Mouse (Mus musculus): ENCODE data around the gene Cs. TPM values are rescaled to one million over a fixed set of nuclear protein-coding genes. Genes with fewer than 3 reads are reported as not detected.

Cs gene
- polyA plus RNA-seq, 1 experiment = 58.8 TPM

DNA sequence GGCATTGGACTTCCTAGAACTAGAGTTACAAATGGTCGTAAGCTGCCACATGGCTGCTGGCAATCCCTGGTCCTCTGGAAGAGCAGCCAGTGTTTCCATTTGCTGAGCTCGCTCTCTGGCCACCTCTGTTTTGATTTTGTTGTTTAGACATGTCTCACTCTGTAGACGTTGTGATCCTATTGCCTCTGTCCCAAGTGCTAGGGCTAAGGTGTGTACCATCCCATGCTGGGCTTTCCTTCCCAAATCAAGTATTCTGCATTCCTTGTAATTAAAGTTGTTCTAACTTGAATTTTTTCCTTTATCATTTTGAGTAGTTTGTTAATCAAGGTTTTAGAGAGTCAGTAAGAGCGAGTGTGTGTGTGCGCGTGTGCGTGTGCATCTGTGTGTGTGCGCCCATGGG, 10.0 kb downstream of the Cs start:
- no peaks in the 10 kb centered on the region for H3K27me3 ChIP-seq (ENCODE audit: control insufficient read depth, insufficient read depth, low read length)
- H3K27ac ChIP-seq (ENCODE audit: control insufficient read depth, insufficient read depth, low read depth, low read length) = no peak overlapping the region
- H3K36me3 ChIP-seq (ENCODE audit: control insufficient read depth, insufficient read depth, low read length) = peaks cover 3% of the 10 kb centered on the region; the same call in 1 of the 2 replicates
- no peaks in the 10 kb centered on the region; the same call in 1 of the 2 replicates for H3K4me1 ChIP-seq (ENCODE audit: control insufficient read depth, insufficient read depth, low read length)
- H3K4me3 ChIP-seq (ENCODE audit: control insufficient read depth, low read depth, low read length) = no peak overlapping the region
- no peak for TF ChIP-seq POLR2A (IDR thresholded peaks at IDR 0.05; ENCODE audit: control insufficient read depth, low read depth, low read length)
- no peak for TF ChIP-seq CTCF (IDR thresholded peaks at IDR 0.05; ENCODE audit: control insufficient read depth, insufficient read depth, insufficient replicate concordance, low read depth, low read length)

DNA sequence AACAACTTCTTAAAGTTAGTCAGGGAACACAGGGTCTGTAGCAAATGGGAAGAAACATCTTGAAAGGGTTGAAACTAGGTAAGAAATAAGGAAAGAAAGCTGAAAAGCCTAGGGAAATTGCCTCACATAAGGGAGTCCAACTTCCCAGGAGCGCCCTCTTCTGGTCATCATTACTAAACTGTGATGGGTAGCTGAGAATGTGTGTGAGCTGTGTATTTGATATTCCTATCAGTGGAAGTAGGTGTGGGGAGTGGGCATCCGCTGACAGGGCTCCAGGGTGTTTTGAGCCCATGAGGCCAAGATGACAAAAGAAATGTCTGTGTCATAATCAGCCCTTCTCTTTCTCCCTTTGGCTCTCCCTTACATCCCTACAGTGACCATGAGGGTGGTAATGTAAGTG, 21.3 kb downstream of the Cs start:
- Histone ChIP-seq H3K27me3 (ENCODE audit: control insufficient read depth, insufficient read depth, low read length) (no peaks in the 10 kb centered on the region), H3K27ac (ENCODE audit: control insufficient read depth, insufficient read depth, low read depth, low read length) (no peak overlapping the region), H3K4me1 (ENCODE audit: control insufficient read depth, insufficient read depth, low read length) (no peaks in the 10 kb centered on the region), H3K4me3 (ENCODE audit: control insufficient read depth, low read depth, low read length) (no peak overlapping the region), H3K36me3 (ENCODE audit: control insufficient read depth, insufficient read depth, low read length) (peaks cover 5% of the 10 kb centered on the region; the same call in 1 of the 2 replicates)
- no peak for TF ChIP-seq POLR2A (IDR thresholded peaks at IDR 0.05; ENCODE audit: control insufficient read depth, low read depth, low read length)
- no peak for TF ChIP-seq CTCF (IDR thresholded peaks at IDR 0.05; ENCODE audit: control insufficient read depth, insufficient read depth, insufficient replicate concordance, low read depth, low read length)

- H3K36me3 ChIP-seq (ENCODE audit: control insufficient read depth, insufficient read depth, low read length) = peaks cover 3% of the 10 kb centered on the region; the same call in 1 of the 2 replicates
Measured at GRCm38 (mm10) chr10:128359226-128359625, 21.7 kb downstream of the Cs start.

DNA sequence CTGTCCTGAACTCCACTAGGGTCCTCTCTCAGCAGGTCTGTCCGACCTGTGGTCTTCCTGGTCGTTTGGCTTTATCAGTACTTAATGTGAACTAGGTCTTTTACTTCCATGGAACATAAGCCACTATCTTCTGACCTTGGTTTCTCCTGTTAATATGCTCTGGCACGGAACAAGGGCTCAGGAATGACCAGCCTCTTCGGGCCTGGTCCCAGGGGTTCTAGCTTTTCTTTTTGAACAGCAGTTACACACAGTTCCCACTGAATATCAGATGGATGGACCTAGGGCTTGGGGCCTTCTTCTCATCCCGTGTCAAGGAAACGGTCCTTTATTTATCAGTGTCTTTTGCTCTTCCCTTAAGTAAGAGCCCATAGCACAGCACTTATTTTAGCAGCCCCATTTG, 24.3 kb downstream of the Cs start:
- TF ChIP-seq CTCF (IDR thresholded peaks at IDR 0.05; ENCODE audit: control insufficient read depth, insufficient read depth, insufficient replicate concordance, low read depth, low read length) = no peak
- no peak for TF ChIP-seq POLR2A (IDR thresholded peaks at IDR 0.05; ENCODE audit: control insufficient read depth, low read depth, low read length)
- Histone ChIP-seq H3K4me3 (ENCODE audit: control insufficient read depth, low read depth, low read length) (no peak overlapping the region), H3K27me3 (ENCODE audit: control insufficient read depth, insufficient read depth, low read length) (no peaks in the 10 kb centered on the region), H3K36me3 (ENCODE audit: control insufficient read depth, insufficient read depth, low read length) (peaks cover 3% of the 10 kb centered on the region; the same call in 1 of the 2 replicates), H3K4me1 (ENCODE audit: control insufficient read depth, insufficient read depth, low read length) (no peaks in the 10 kb centered on the region), H3K27ac (ENCODE audit: control insufficient read depth, insufficient read depth, low read depth, low read length) (peak overlapping the region; percentile 32; the same call in 1 of the 2 replicates)

More at GRCm38 (mm10) chr10:128359226-128359625, 21.7 kb downstream of the Cs start:
- no peak overlapping the region for H3K4me3 ChIP-seq (ENCODE audit: control insufficient read depth, low read depth, low read length)
- no peaks in the 10 kb centered on the region for H3K4me1 ChIP-seq (ENCODE audit: control insufficient read depth, insufficient read depth, low read length)
- H3K27me3 ChIP-seq (ENCODE audit: control insufficient read depth, insufficient read depth, low read length) = no peaks in the 10 kb centered on the region
- TF ChIP-seq CTCF (IDR thresholded peaks at IDR 0.05; ENCODE audit: control insufficient read depth, insufficient read depth, insufficient replicate concordance, low read depth, low read length) (no peak), POLR2A (IDR thresholded peaks at IDR 0.05; ENCODE audit: control insufficient read depth, low read depth, low read length) (no peak)
- no peak overlapping the region for H3K27ac ChIP-seq (ENCODE audit: control insufficient read depth, insufficient read depth, low read depth, low read length)

DNA sequence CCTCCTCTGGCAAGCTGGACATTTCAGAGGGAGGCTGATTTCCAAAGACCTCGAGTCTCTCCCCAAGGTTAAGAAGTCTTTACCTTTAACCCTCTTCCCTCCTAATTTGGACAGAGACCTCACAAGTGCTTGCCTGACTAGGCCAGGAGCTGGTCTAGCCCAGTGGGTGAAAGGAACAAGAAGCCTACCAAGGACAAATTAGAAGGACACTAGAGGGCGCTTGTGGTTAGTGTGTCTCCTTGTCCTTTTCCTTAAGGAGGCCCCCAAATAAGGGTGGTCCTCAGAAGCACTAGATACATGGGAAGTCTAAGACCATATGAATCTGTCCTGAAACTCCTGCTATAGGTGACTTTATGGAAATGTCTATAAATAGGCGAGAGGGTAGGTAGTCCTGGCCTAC, 25.0 kb downstream of the Cs start:
- H3K4me1 ChIP-seq (ENCODE audit: control insufficient read depth, insufficient read depth, low read length) = no peaks in the 10 kb centered on the region
- no peak overlapping the region for H3K4me3 ChIP-seq (ENCODE audit: control insufficient read depth, low read depth, low read length)
- H3K27ac ChIP-seq (ENCODE audit: control insufficient read depth, insufficient read depth, low read depth, low read length) = no peak overlapping the region
- TF ChIP-seq CTCF (IDR thresholded peaks at IDR 0.05; ENCODE audit: control insufficient read depth, insufficient read depth, insufficient replicate concordance, low read depth, low read length) = no peak
- TF ChIP-seq POLR2A (IDR thresholded peaks at IDR 0.05; ENCODE audit: control insufficient read depth, low read depth, low read length) = no peak
- no peaks in the 10 kb centered on the region for H3K27me3 ChIP-seq (ENCODE audit: control insufficient read depth, insufficient read depth, low read length)
- peaks cover 3% of the 10 kb centered on the region; the same call in 1 of the 2 replicates for H3K36me3 ChIP-seq (ENCODE audit: control insufficient read depth, insufficient read depth, low read length)

DNA sequence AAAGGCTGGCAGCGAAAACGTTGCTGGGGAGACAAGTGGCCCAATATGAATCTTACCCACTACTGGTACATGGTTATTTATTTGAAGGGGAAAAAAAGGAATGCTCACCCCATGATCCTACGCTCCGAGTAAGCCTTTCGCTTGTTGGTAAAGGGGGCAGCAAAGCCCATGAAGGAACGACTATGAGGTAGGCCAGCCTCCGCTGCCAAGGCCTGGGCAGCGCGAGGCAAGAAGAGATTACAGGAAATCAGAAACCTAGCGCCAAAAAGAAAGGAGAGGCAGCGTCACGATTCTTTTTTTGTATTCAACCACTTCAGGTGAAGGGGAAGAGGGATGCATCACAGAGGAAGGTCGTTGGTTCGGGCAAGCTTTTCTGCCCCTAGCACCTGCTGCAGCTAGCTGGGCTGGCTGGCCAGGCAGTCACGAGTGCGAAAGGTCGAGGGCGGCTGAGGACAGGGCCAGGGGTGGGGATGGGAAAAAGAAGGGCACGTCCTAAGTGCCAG, 30.4 kb downstream of the Cs start:
- H3K36me3 ChIP-seq (ENCODE audit: control insufficient read depth, insufficient read depth, low read length) = no peaks in the 10 kb centered on the region
- peak overlapping the region; percentile 96 for H3K4me3 ChIP-seq (ENCODE audit: control insufficient read depth, low read depth, low read length)
- peak overlapping the region; percentile 95 for H3K27ac ChIP-seq (ENCODE audit: control insufficient read depth, insufficient read depth, low read depth, low read length)
- no peak for TF ChIP-seq CTCF (IDR thresholded peaks at IDR 0.05; ENCODE audit: control insufficient read depth, insufficient read depth, insufficient replicate concordance, low read depth, low read length)
- no peak for TF ChIP-seq POLR2A (IDR thresholded peaks at IDR 0.05; ENCODE audit: control insufficient read depth, low read depth, low read length)
- no peaks in the 10 kb centered on the region for H3K27me3 ChIP-seq (ENCODE audit: control insufficient read depth, insufficient read depth, low read length)
- peaks cover 16% of the 10 kb centered on the region for H3K4me1 ChIP-seq (ENCODE audit: control insufficient read depth, insufficient read depth, low read length)

DNA sequence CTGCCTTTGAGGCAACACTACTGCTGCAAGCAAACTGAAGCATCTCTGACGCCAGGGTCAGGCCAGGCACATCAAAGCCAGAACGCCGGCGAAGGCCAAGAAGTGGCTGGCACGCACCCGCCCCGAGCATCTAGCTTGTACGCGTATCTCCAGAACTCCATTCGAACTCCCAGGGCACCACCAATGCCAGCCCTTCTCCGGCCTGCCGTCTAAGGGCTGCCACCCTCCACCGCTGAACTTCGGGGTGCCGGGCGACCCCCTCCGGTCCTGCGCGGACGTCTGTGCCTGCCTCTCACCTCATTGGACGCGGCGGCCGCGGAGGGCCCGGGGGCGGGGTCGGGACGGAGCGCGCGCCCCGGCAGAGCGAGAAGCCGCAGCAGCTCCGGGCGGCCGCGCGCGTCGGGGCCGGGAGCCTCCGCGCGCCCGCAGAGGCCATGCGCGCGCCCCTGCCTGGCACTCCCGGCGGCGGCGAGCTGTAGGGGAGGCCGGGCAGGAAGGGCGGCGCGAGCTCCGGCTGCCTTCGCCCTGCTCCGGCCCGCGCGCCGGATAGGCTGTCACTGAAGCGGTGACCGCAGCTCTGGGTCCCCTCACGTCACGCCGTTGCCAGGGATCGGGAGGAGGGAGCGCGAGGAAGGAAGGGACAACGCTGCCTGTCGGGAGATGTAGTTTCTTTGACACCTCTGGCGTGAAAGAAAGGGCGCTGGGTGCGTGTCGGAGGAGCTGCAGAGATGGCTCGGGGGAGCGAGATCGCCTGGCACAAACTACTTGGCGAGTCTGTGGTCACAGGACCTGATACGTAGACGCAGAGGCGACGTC, 31.1 kb downstream of the Cs start, which contains the start of gene Coq10a:
TSS of gene Coq10a (minus strand) at position 596 of the 816 bp plus-strand sequence.
- TF ChIP-seq CTCF (IDR thresholded peaks at IDR 0.05; ENCODE audit: control insufficient read depth, insufficient read depth, insufficient replicate concordance, low read depth, low read length) (peak; percentile 15; the same call in 1 of the 2 replicates), POLR2A (IDR thresholded peaks at IDR 0.05; ENCODE audit: control insufficient read depth, low read depth, low read length) (peak; percentile 65)

More for the DNA sequence above, 31.1 kb downstream of the Cs start, which contains the start of gene Coq10a:
- Histone ChIP-seq H3K4me1 (ENCODE audit: control insufficient read depth, insufficient read depth, low read length) (peaks cover 16% of the 10 kb centered on the region), H3K36me3 (ENCODE audit: control insufficient read depth, insufficient read depth, low read length) (no peaks in the 10 kb centered on the region), H3K27ac (ENCODE audit: control insufficient read depth, insufficient read depth, low read depth, low read length) (peak within 1 kb of the TSS; percentile 95), H3K27me3 (ENCODE audit: control insufficient read depth, insufficient read depth, low read length) (no peaks in the 10 kb centered on the region), H3K4me3 (ENCODE audit: control insufficient read depth, low read depth, low read length) (peak within 1 kb of the TSS; percentile 96)

All from testis, adult 2 months (tissue).